Mouse (Mus musculus) testis, adult 2 months (tissue): ENCODE results near the gene Serpinf1.

Source experiments
- CTCF ChIP-seq: fragments of 200-500 bp; IDR thresholded peaks from 2 replicates; pipeline ENCODE4 v1.5.1; 2012; ENCODE audit warnings: low read depth, mild to moderate bottlenecking, inconsistent platforms, low read length, moderate library complexity; ENCODE audit not compliant: control insufficient read depth, insufficient read depth, insufficient replicate concordance
- POLR2A ChIP-seq: fragments of 200-500 bp; IDR thresholded peaks from 2 replicates; pipeline ENCODE4 v1.6.1; 2012; ENCODE audit warnings: low read depth, mild to moderate bottlenecking, inconsistent platforms, low read length, moderate library complexity; ENCODE audit not compliant: control insufficient read depth

DNA sequence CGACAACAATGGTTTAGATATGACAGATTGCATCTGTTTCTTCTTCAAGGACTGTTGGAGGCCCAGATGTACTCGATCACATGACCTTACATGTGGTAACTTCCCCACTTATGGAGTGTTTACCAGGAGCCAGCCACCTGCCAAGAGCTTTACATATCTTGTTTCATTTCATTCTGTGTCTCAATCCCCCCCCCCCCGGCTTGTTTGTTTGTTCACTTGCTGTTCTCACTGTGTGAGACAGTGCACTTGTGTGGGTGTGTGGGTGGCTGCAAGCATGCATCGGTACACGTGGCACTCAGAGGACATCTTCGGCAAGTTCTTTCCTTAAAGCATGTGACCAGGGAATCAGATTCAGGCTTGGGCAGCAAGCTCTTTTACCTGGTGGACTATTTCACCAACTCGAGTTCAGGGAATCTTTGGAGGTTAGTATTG is 34.0 kb upstream of the Serpinf1 start:
- TF ChIP-seq CTCF (no peak), POLR2A (no peak)
